Mouse (Mus musculus) MEL (cell line): ENCODE data around the gene Pck1. TPM values are rescaled to one million over a fixed set of nuclear protein-coding genes. Genes with fewer than 3 reads are reported as not detected.

Source experiments
- DNase-seq: peaks from one replicate; pipeline ENCODE4 v3.0.0; 2011; ENCODE audit warnings: low read depth, low spot score
- H3K27ac ChIP-seq: 2 replicates; pipeline ENCODE4 v1.5.1; 2012; ENCODE audit warnings: low read depth, mild to moderate bottlenecking, control low read depth, low read length, moderate library complexity; ENCODE audit not compliant: control insufficient read depth
- H3K27me3 ChIP-seq, 2 experiments: fragments of 150-350 bp in 1 of 2; sonication (generic) in 1 of 2; 2 replicates each; pipeline ENCODE4 v1.6.1; 2012; ENCODE audit warnings: low read length in 2 of 2, mild to moderate bottlenecking in 2 of 2, improper control_type of control experiment in 1 of 2, moderate library complexity in 1 of 2; ENCODE audit not compliant: insufficient read depth in 2 of 2, control insufficient read depth in 1 of 2
- H3K36me3 ChIP-seq, 2 experiments: 2 replicates each; pipeline ENCODE4 v1.6.1; 2012 to 2014; ENCODE audit warnings: low read length in 2 of 2, improper control_type of control experiment in 1 of 2, inconsistent platforms in 1 of 2, mild to moderate bottlenecking in 1 of 2; ENCODE audit not compliant: insufficient read depth in 2 of 2, control insufficient read depth in 1 of 2
- H3K4me1 ChIP-seq, 2 experiments: fragments of 150-350 bp in 1 of 2; sonication (generic) in 1 of 2; 2 replicates each; pipeline ENCODE4 v1.6.1; 2012; ENCODE audit warnings: low read length in 2 of 2, improper control_type of control experiment in 1 of 2, mild to moderate bottlenecking in 1 of 2; ENCODE audit not compliant: insufficient read depth in 2 of 2, control insufficient read depth in 1 of 2
- H3K4me3 ChIP-seq, 2 experiments: fragments of 150-350 bp in 1 of 2; sonication (generic) in 1 of 2; 2 replicates each; pipeline ENCODE4 v1.5.1; 2012; ENCODE audit warnings: low read depth in 2 of 2, low read length in 2 of 2, mild to moderate bottlenecking in 2 of 2, moderate library complexity in 2 of 2, control low read depth in 1 of 2, improper control_type of control experiment in 1 of 2; ENCODE audit not compliant: control insufficient read depth in 1 of 2, insufficient read depth in 1 of 2
- H3K79me2 ChIP-seq: 2 replicates; pipeline ENCODE4 v1.6.1; 2012; ENCODE audit warnings: mild to moderate bottlenecking, low read length, moderate library complexity; ENCODE audit not compliant: control insufficient read depth, poor library complexity, insufficient read depth
- H3K9ac ChIP-seq: 2 replicates; pipeline ENCODE4 v1.6.1; 2012; ENCODE audit warnings: low read depth, mild to moderate bottlenecking, control low read depth, low read length, moderate library complexity; ENCODE audit not compliant: control insufficient read depth, poor library complexity, severe bottlenecking
- H3K9me3 ChIP-seq: fragments of 150-350 bp; sonication (generic); replicated peaks from 2 replicates; pipeline ENCODE4 v1.6.1; 2012; ENCODE audit warnings: mild to moderate bottlenecking, low read length, improper control_type of control experiment, moderate library complexity; ENCODE audit not compliant: insufficient read depth
- CHD1 ChIP-seq: IDR thresholded peaks from 2 replicates; pipeline ENCODE4 v1.6.1; 2012; ENCODE audit warnings: low read depth, mild to moderate bottlenecking, inconsistent platforms, low read length, improper control_type of control experiment
- CHD2 ChIP-seq: IDR thresholded peaks from 2 replicates; pipeline ENCODE4 v1.6.1; 2011; ENCODE audit warnings: low read length, improper control_type of control experiment
- E2F4 ChIP-seq: IDR thresholded peaks from 2 replicates; pipeline ENCODE4 v1.6.1; 2011; ENCODE audit warnings: low read depth, low read length, improper control_type of control experiment, borderline replicate concordance
- ELF1 ChIP-seq: IDR thresholded peaks from 2 replicates; pipeline ENCODE4 v1.6.1; 2014; ENCODE audit warnings: low read depth, mild to moderate bottlenecking, inconsistent platforms, low read length, improper control_type of control experiment, moderate library complexity
- EP300 ChIP-seq, 2 experiments: IDR thresholded peaks; 2 replicates each; pipeline ENCODE4 v1.6.1; 2011; ENCODE audit warnings: improper control_type of control experiment in 2 of 2, low read length in 2 of 2, low read depth in 1 of 2, mild to moderate bottlenecking in 1 of 2
- GABPA ChIP-seq: IDR thresholded peaks from 2 replicates; pipeline ENCODE4 v1.6.1; 2012; ENCODE audit warnings: low read depth, mild to moderate bottlenecking, inconsistent platforms, low read length, improper control_type of control experiment, moderate library complexity
- HCFC1 ChIP-seq: IDR thresholded peaks from 2 replicates; pipeline ENCODE4 v1.6.1; 2012; ENCODE audit warnings: low read depth, mild to moderate bottlenecking, inconsistent platforms, low read length, improper control_type of control experiment, moderate library complexity
- JUND ChIP-seq: IDR thresholded peaks from 2 replicates; pipeline ENCODE4 v1.6.1; 2011; ENCODE audit warnings: low read depth, mild to moderate bottlenecking, improper control_type of control experiment, low read length
- MAFK ChIP-seq: IDR thresholded peaks from 2 replicates; pipeline ENCODE4 v1.6.1; 2011; ENCODE audit warnings: low read depth, mild to moderate bottlenecking, low read length, improper control_type of control experiment, borderline replicate concordance
- MYB ChIP-seq: IDR thresholded peaks from 2 replicates; pipeline ENCODE4 v1.6.1; 2011; ENCODE audit warnings: mild to moderate bottlenecking, low read depth, low read length, improper control_type of control experiment
- POLR2A ChIP-seq, 2 experiments: IDR thresholded peaks; 2 replicates each; pipeline ENCODE4 v1.6.1; 2011 to 2012; ENCODE audit warnings: low read length in 2 of 2, mild to moderate bottlenecking in 2 of 2, control low read depth in 1 of 2, improper control_type of control experiment in 1 of 2, low read depth in 1 of 2, moderate library complexity in 1 of 2; ENCODE audit not compliant: control insufficient read depth in 1 of 2, insufficient read depth in 1 of 2, poor library complexity in 1 of 2
- POLR2AphosphoS2 ChIP-seq: IDR thresholded peaks from 2 replicates; pipeline ENCODE4 v1.6.1; 2011; ENCODE audit warnings: low read length, improper control_type of control experiment
- RCOR1 ChIP-seq: IDR thresholded peaks from 2 replicates; pipeline ENCODE4 v1.6.1; 2012; ENCODE audit warnings: low read depth, mild to moderate bottlenecking, inconsistent platforms, low read length, improper control_type of control experiment
- SIN3A ChIP-seq: IDR thresholded peaks from 2 replicates; pipeline ENCODE4 v1.6.1; 2012; ENCODE audit warnings: low read length, improper control_type of control experiment, inconsistent platforms
- SMC3 ChIP-seq: IDR thresholded peaks from 2 replicates; pipeline ENCODE4 v1.6.1; 2011; ENCODE audit warnings: low read depth, low read length, improper control_type of control experiment
- TBP ChIP-seq: IDR thresholded peaks from 2 replicates; pipeline ENCODE4 v1.8.0; 2011; ENCODE audit warnings: low read depth, low read length, improper control_type of control experiment
- TCF12 ChIP-seq: IDR thresholded peaks from 2 replicates; pipeline ENCODE4 v1.6.1; 2014; ENCODE audit warnings: low read depth, mild to moderate bottlenecking, inconsistent platforms, low read length, improper control_type of control experiment, moderate library complexity
- USF1 ChIP-seq: IDR thresholded peaks from 2 replicates; pipeline ENCODE4 v1.6.1; 2014; ENCODE audit warnings: low read depth, mild to moderate bottlenecking, inconsistent platforms, low read length, improper control_type of control experiment, moderate library complexity
- USF2 ChIP-seq, 2 experiments: IDR thresholded peaks; 2 replicates each; pipeline ENCODE4 v1.6.1; 2011 to 2012; ENCODE audit warnings: improper control_type of control experiment in 2 of 2, low read length in 2 of 2, borderline replicate concordance in 1 of 2, inconsistent platforms in 1 of 2, low read depth in 1 of 2, mild to moderate bottlenecking in 1 of 2; ENCODE audit not compliant: insufficient read depth in 1 of 2
- ZC3H11A ChIP-seq: IDR thresholded peaks from 2 replicates; pipeline ENCODE4 v1.6.1; 2012; ENCODE audit warnings: low read depth, mild to moderate bottlenecking, inconsistent platforms, low read length, improper control_type of control experiment
- polyA plus RNA-seq, 2 experiments: library from polyadenylated mRNA; stranded (reverse) in 1 of 2; unstranded in 1 of 2; fragments of >175 nt in 1 of 2; fragments of >200 nt in 1 of 2; gene quantifications; 2 replicates each; pipeline versions ENCODE4 v1.2.1 to v1.2.4; 2012; ENCODE audit warnings: low replicate concordance in 2 of 2, low read depth in 1 of 2; ENCODE audit not compliant: insufficient read length in 2 of 2, insufficient read depth in 1 of 2, missing spikeins in 1 of 2
- total RNA-seq: library from RNA; depleted of rRNA; stranded (reverse); fragments of 300-350 nt; gene quantifications from 2 replicates; pipeline ENCODE4 v1.2.3, GENCODE M21; 2012

The Pck1 gene
- total and polyA plus RNA-seq, 3 experiments: not detected

- Histone ChIP-seq H3K9ac (no peak overlapping the region), H3K4me3 (no peak overlapping the region), H3K9me3 (no peaks in the 10 kb centered on the region), H3K27me3 (no peaks in the 10 kb centered on the region), H3K79me2 (no peaks in the 10 kb centered on the region), H3K36me3 (no peaks in the 10 kb centered on the region)
- DNase-seq: no peak
- TF ChIP-seq ELF1 (no peak), GABPA (no peak), CHD2 (no peak), TBP (no peak), RCOR1 (no peak), EP300 (IDR thresholded peaks at IDR 0.05; ENCODE audit: low read depth in 1 of 2, low read length in 2 of 2) (no peak), ZC3H11A (no peak), POLR2AphosphoS2 (no peak), POLR2A (IDR thresholded peaks at IDR 0.05; ENCODE audit: control insufficient read depth in 1 of 2, insufficient read depth in 1 of 2, low read depth in 1 of 2, low read length in 2 of 2, poor library complexity in 1 of 2) (no peak), SIN3A (no peak), TCF12 (no peak)
- TF ChIP-seq, all 39 proteins: peak for 0
- Histone ChIP-seq H3K27ac (no peak overlapping the region), H3K4me1 (no peaks in the 10 kb centered on the region)
Measured at GRCm38 (mm10) chr2:173129111-173129510, 23.7 kb upstream of the Pck1 start.

- no peak for DNase-seq
- Histone ChIP-seq H3K9me3 (no peaks in the 10 kb centered on the region), H3K27ac (no peak overlapping the region), H3K27me3 (no peaks in the 10 kb centered on the region), H3K36me3 (no peaks in the 10 kb centered on the region), H3K4me3 (no peak overlapping the region), H3K79me2 (no peaks in the 10 kb centered on the region), H3K9ac (no peak overlapping the region), H3K4me1 (no peaks in the 10 kb centered on the region)
- TF ChIP-seq E2F4 (no peak), HCFC1 (no peak), MYB (no peak), USF1 (no peak), MAFK (no peak), SMC3 (no peak), CHD1 (no peak), USF2 (IDR thresholded peaks at IDR 0.05; ENCODE audit: borderline replicate concordance in 1 of 2, insufficient read depth in 1 of 2, low read depth in 1 of 2, low read length in 2 of 2) (no peak), GABPA (no peak), JUND (no peak)
Measured at GRCm38 (mm10) chr2:173132262-173132661, 20.6 kb upstream of the Pck1 start.
